Mouse (Mus musculus) forebrain, postnatal 0 days (tissue): Measurements from ENCODE around the gene Ch25h. TPM values are rescaled to one million over a fixed set of nuclear protein-coding genes. Genes with fewer than 3 reads are reported as not detected.

Experiments
- ATAC-seq: fragments of 200-750 bp; cut with Nextera tagmentation; 2 replicates; pipeline ENCODE4 v1.8.0; 2017; ENCODE audit warnings: mild to moderate bottlenecking, moderate library complexity
- DNase-seq: peaks from one replicate; pipeline ENCODE4 v3.0.0-alpha.2; 2015
- H3K27ac ChIP-seq: fragments of 300-500 bp; sonication (generic); 2 replicates; pipeline ENCODE4 v1.5.1; 2014; ENCODE audit warnings: low read depth, mild to moderate bottlenecking, antibody characterized with exemption, low read length, moderate library complexity, mixed read lengths
- H3K27me3 ChIP-seq: fragments of 300-500 bp; sonication (generic); 2 replicates; pipeline ENCODE4 v1.6.1; 2014; ENCODE audit warnings: mild to moderate bottlenecking, low read length, mixed read lengths; ENCODE audit not compliant: insufficient read depth
- H3K36me3 ChIP-seq: fragments of 300-500 bp; sonication (generic); 2 replicates; pipeline ENCODE4 v1.6.1; 2014; ENCODE audit warnings: mild to moderate bottlenecking, moderate library complexity; ENCODE audit not compliant: insufficient read depth
- H3K4me1 ChIP-seq: fragments of 300-500 bp; sonication (generic); 2 replicates; pipeline ENCODE4 v1.6.1; 2014; ENCODE audit warnings: antibody characterized with exemption; ENCODE audit not compliant: insufficient read depth
- H3K4me2 ChIP-seq: fragments of 300-500 bp; sonication (generic); 2 replicates; pipeline ENCODE4 v1.6.1; 2014; ENCODE audit warnings: low read depth, mild to moderate bottlenecking, moderate library complexity
- H3K4me3 ChIP-seq: fragments of 300-500 bp; sonication (generic); 2 replicates; pipeline ENCODE4 v1.5.1; 2014; ENCODE audit warnings: low read depth, low read length, mixed read lengths
- H3K9ac ChIP-seq: fragments of 300-500 bp; sonication (generic); 2 replicates; pipeline ENCODE4 v1.6.1; 2014; ENCODE audit warnings: mild to moderate bottlenecking
- H3K9me3 ChIP-seq: fragments of 300-500 bp; sonication (generic); 2 replicates; pipeline ENCODE4 v1.6.1; 2016; ENCODE audit warnings: low read length
- CTCF ChIP-seq: sonication (generic); IDR thresholded peaks from 2 replicates; pipeline ENCODE4 v1.5.1; 2016; ENCODE audit warnings: antibody characterized with exemption, control low read depth, low read depth
- WGBS: fragments of 180-500 bp; shearing (Covaris S2); extraction: QIAGEN DNeasy Blood & Tissue Kit; methylation state at CpG from one replicate; pipeline ENCODE4 v1.1.7; 2014; 5-methylcytosine and 5-hydroxymethylcytosine counted together
- polyA plus RNA-seq: library from polyadenylated mRNA; unstranded; fragments of >200 nt; fragmentation: Nextera tagmentation; extraction: Ambion mirVana; gene quantifications from 2 replicates; pipeline ENCODE4 v1.2.1, GENCODE M21; 2015
- total RNA-seq: library from RNA; depleted of rRNA; stranded (reverse); fragments of >200 nt; gene quantifications from 2 replicates; pipeline ENCODE4 v1.2.3, GENCODE M21; 2014

Gene Ch25h
- total and polyA plus RNA-seq, 2 experiments from 2014 or later, result 0.62 to 0.71 TPM

DNA sequence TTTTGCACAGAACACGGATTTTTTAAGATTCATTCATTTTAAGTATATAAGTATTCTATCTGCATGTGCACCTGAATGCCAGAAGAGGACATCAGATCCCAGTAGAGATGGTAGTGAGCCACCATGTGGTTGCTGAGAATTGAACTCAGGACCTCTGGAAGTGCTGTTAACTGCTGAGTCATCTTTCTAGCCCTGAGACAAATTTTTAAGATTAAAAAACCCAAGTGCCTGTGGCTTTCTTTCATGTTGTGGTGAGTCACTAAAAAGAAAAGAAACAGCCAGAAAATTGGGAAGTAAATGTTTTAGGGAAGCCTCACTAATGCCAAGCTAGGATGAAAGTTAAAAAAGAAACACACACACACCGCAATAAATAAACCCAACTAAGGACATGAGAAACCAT, 3.3 kb downstream of the Ch25h start:
- ATAC-seq, result no peak
- 85% methylated on average over 2 of the region's 2 CpGs for WGBS
- no peak overlapping the region for H3K4me3 ChIP-seq
- TF ChIP-seq CTCF, result no peak
- H3K27me3 ChIP-seq, result peaks cover 16% of the 10 kb centered on the region; the same call in 1 of the 2 replicates
- no peak overlapping the region for H3K27ac ChIP-seq
- no peaks in the 10 kb centered on the region for H3K9me3 ChIP-seq
- peaks cover 9% of the 10 kb centered on the region for H3K4me1 ChIP-seq
- H3K36me3 ChIP-seq, result no peaks in the 10 kb centered on the region
- H3K4me2 ChIP-seq, result no peak overlapping the region
- DNase-seq, result no peak
- no peak overlapping the region for H3K9ac ChIP-seq

- no peaks in the 10 kb centered on the region for H3K36me3 ChIP-seq
- ATAC-seq, result no peak
- TF ChIP-seq CTCF, result no peak
These were observed 6.2 kb downstream of the Ch25h start for GRCm38 (mm10) chr19:34468794-34469193.

GRCm38 (mm10) chr19:34468216-34468615, 6.7 kb downstream of the Ch25h start:
- Histone ChIP-seq H3K27me3 (peaks cover 7% of the 10 kb centered on the region; the same call in 1 of the 2 replicates), H3K9ac (no peak overlapping the region), H3K9me3 (no peaks in the 10 kb centered on the region), H3K36me3 (no peaks in the 10 kb centered on the region), H3K4me1 (no peaks in the 10 kb centered on the region), H3K4me3 (no peak overlapping the region), H3K4me2 (no peak overlapping the region), H3K27ac (no peak overlapping the region)
- DNase-seq, result no peak
- WGBS, result 29% methylated on average over 6 of the region's 6 CpGs
- ATAC-seq, result no peak
- no peak for TF ChIP-seq CTCF

More at GRCm38 (mm10) chr19:34468794-34469193, 6.2 kb downstream of the Ch25h start:
- no peak overlapping the region for H3K27ac ChIP-seq
- DNase-seq, result no peak
- H3K9me3 ChIP-seq, result no peaks in the 10 kb centered on the region
- H3K27me3 ChIP-seq, result peaks cover 7% of the 10 kb centered on the region; the same call in 1 of the 2 replicates
- H3K9ac ChIP-seq, result no peak overlapping the region
- H3K4me1 ChIP-seq, result no peaks in the 10 kb centered on the region
- WGBS, result 62% methylated on average over 3 of the region's 3 CpGs
- H3K4me3 ChIP-seq, result no peak overlapping the region
- no peak overlapping the region for H3K4me2 ChIP-seq

- ATAC-seq, result no peak
These were observed 10.5 kb downstream of the Ch25h start for GRCm38 (mm10) chr19:34464453-34464852.

GRCm38 (mm10) chr19:34461451-34462019, 13.4 kb downstream of the Ch25h start:
- TF ChIP-seq CTCF, result no peak
- WGBS, result 82% methylated on average over 1 of the region's 1 CpGs
- no peak overlapping the region for H3K4me3 ChIP-seq
- DNase-seq (no peak), ATAC-seq (no peak)
- no peaks in the 10 kb centered on the region for H3K36me3 ChIP-seq
- H3K4me2 ChIP-seq, result no peak overlapping the region
- no peak overlapping the region for H3K27ac ChIP-seq
- H3K9me3 ChIP-seq, result no peaks in the 10 kb centered on the region
- H3K9ac ChIP-seq, result no peak overlapping the region
- H3K27me3 ChIP-seq, result no peaks in the 10 kb centered on the region
- no peaks in the 10 kb centered on the region for H3K4me1 ChIP-seq

More at GRCm38 (mm10) chr19:34464453-34464852, 10.5 kb downstream of the Ch25h start:
- 77% methylated on average over 3 of the region's 3 CpGs for WGBS
- Histone ChIP-seq H3K4me3 (no peak overlapping the region), H3K27me3 (no peaks in the 10 kb centered on the region), H3K9ac (no peak overlapping the region), H3K4me1 (no peaks in the 10 kb centered on the region), H3K9me3 (no peaks in the 10 kb centered on the region), H3K4me2 (no peak overlapping the region), H3K27ac (no peak overlapping the region), H3K36me3 (no peaks in the 10 kb centered on the region)
- no peak for DNase-seq
- no peak for TF ChIP-seq CTCF

GRCm38 (mm10) chr19:34450784-34451370, 24.1 kb downstream of the Ch25h start:
- 73% methylated on average over 1 of the region's 1 CpGs for WGBS
- H3K4me1 ChIP-seq, result no peaks in the 10 kb centered on the region
- no peak for DNase-seq
- no peak overlapping the region for H3K9ac ChIP-seq
- H3K27ac ChIP-seq, result no peak overlapping the region
- no peak for ATAC-seq
- H3K9me3 ChIP-seq, result no peaks in the 10 kb centered on the region
- no peaks in the 10 kb centered on the region for H3K36me3 ChIP-seq
- H3K4me2 ChIP-seq, result no peak overlapping the region
- TF ChIP-seq CTCF, result no peak
- no peak overlapping the region for H3K4me3 ChIP-seq
- H3K27me3 ChIP-seq, result no peaks in the 10 kb centered on the region

GRCm38 (mm10) chr19:34448851-34449250, 26.1 kb downstream of the Ch25h start:
- no peak overlapping the region for H3K27ac ChIP-seq
- no peaks in the 10 kb centered on the region for H3K4me1 ChIP-seq
- H3K9ac ChIP-seq, result no peak overlapping the region
- ATAC-seq, result no peak
- H3K27me3 ChIP-seq, result no peaks in the 10 kb centered on the region
- no peak overlapping the region for H3K4me2 ChIP-seq
- WGBS, result 93% methylated on average over 1 of the region's 1 CpGs
- H3K4me3 ChIP-seq, result no peak overlapping the region
- DNase-seq, result no peak
- no peaks in the 10 kb centered on the region for H3K36me3 ChIP-seq
- TF ChIP-seq CTCF, result no peak
- H3K9me3 ChIP-seq, result no peaks in the 10 kb centered on the region
